Mouse (Mus musculus): Measurements from ENCODE around the gene Obox8.

Gene Obox8

GRCm38 (mm10) chr7:14333457-14333856 is at the start of gene Obox8:
Gene Obox8, minus strand, starts transcription at chr7:14333557.
- DNase-seq (ENCODE audit: low spot score): no peak

GRCm38 (mm10) chr7:14317209-14317608 is 16.1 kb downstream of the Obox8 start:
- DNase-seq (ENCODE audit: low spot score): no peak

- no peak for DNase-seq (ENCODE audit: low spot score)
Measured at GRCm38 (mm10) chr7:14308671-14309070, 24.7 kb downstream of the Obox8 start.

GRCm38 (mm10) chr7:14307571-14307970 is 25.8 kb downstream of the Obox8 start:
- DNase-seq (ENCODE audit: low spot score): no peak

All from urinary bladder, postnatal 14 days (tissue).